Mouse (Mus musculus): Measurements from ENCODE around the gene Gm47996.
"Not testable (repeated sequence)": the region's sequence is repeated elsewhere in the genome, so short reads cannot be mapped to it uniquely, and the experiment has no call there.

- not testable (repeated sequence) for TF ChIP-seq CTCF, POLR2A (IDR thresholded peaks at IDR 0.05; ENCODE audit: insufficient read depth, low read depth, low read length)
Measured at GRCm38 (mm10) chr1:151196690-151197089, 13.2 kb upstream of the Gm47996 start.
